Mouse (Mus musculus) lung, postnatal 0 days (tissue): ENCODE data around the gene Rln1.

ENCODE experiments used
- CTCF ChIP-seq: IDR thresholded peaks from 2 replicates; pipeline ENCODE4 v1.5.1; 2016; ENCODE audit warnings: antibody characterized with exemption, mild to moderate bottlenecking
- EP300 ChIP-seq: IDR thresholded peaks from 2 replicates; pipeline ENCODE4 v1.6.1; 2016; ENCODE audit warnings: antibody characterized with exemption, mild to moderate bottlenecking, control low read depth

- TF ChIP-seq CTCF (no peak), EP300 (no peak)
Measured at GRCm38 (mm10) chr19:29368041-29368440, 33.6 kb upstream of the Rln1 start.
